Mouse (Mus musculus) kidney, postnatal 25 days (tissue): ENCODE results near the gene Actl6b.

Source experiments
- DNase-seq, 2 experiments: peaks; one replicate each; pipeline ENCODE4 v3.0.0; 2021; ENCODE audit warnings: mixed read lengths in 2 of 2

Gene Actl6b

DNA sequence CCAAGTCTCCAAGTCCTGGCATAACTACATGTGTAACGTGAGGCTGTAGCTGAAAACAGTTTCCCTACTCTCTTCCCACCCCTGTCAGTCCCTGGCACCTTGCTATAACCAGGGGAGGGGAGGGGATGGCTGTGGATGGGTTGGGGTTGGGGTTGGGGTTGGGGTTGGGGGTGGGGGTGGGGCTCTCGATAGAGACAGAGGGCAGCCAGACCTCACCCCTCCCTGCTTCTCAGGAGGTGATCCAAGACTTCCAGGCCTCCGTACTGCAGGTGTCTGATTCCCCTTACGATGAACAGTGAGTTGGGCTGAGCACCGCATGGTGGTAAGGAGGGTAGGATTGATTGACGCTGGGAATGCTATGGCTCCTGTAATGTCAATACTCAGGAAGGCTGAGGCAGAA lies 12.4 kb downstream of the Actl6b start:
- no peak for DNase-seq

DNA sequence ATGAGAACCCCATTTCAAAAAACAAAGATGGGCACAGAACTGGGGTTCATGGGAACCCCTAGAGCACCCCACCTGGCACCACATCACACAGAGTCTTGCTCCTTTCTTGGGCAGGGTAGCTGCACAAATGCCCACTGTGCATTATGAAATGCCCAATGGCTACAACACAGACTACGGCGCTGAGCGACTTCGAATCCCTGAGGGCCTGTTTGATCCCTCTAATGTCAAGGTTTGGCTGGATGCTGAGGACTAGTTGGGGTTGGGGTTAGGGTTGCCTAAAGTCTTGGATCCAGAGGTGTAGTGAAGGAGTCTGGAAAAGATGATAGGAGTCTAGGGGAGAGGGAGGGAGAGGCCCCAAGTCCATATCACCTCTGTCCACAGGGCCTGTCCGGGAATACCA lies 13.1 kb downstream of the Actl6b start:
- no peak for DNase-seq

DNA sequence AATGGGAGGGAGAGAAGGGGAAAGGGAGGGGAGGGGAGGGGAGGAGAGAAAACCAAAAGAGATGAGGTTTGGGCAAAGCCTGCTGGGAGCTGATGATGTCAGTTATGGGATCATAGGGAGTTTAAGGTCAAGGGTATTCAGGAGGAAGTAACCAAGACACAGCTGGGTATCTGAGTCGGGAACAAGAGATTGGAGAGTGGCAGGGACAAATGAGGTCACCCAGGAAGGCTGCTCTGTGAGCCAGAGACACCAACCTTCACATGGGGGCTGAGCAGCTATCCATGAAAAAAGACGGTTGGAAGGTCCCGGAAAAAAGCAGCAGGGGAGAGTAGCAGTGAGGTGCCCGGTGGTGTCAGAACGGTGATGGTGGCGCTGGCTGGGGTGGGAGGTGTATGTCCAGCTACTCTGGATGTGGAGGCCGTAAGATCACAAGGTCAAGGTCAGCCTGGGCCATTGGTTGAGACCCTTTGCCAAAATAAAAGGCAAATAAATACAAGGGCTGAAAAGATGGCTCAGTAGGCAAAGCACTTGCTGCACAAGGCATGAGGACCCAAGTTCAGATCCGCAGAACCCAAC lies 15.0 kb downstream of the Actl6b start:
- DNase-seq = no peak

DNA sequence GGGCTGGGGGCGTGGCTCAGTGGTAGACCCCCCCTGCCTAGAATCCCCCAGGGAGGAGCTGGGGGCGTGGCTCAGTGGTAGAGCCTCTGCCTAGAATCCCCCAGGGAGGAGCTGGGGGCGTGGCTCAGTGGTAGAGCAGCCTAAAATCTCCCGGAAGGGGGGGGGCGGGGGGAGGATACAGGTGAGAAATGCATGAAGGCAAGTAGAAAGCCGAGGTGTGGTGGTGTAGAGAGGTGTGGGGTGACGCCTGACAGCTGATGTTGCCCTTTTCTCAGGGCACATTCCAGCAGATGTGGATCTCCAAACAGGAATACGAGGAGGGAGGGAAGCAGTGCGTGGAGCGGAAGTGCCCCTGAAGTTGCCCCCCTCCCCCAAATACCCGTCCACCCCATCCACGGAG lies 15.7 kb downstream of the Actl6b start:
- DNase-seq = no peak

DNA sequence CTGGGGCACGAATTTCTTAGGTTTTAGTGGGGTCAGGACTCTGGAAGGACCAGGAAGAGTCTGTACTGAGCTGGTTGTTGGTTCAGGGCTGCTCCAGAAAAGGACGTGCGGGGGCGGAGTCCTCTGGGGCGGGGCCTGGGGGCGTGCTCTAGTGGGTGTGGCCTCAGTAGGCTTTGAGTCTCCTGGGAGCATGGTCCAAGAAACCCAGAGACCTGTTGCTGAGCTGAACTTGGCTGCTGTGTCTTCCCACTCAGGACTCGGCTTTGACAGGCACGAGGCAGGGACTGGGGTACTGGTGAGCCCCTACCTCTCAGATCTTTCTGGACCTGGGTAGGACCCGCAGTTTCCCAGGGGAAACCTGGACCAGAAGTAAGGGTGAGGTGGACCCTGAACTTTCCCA lies 16.3 kb downstream of the Actl6b start, which contains the start of gene Tfr2:
Tfr2 (plus strand) TSS at position 176 of the 400 bp plus-strand sequence.
- peak; percentile 60 to 77 for DNase-seq

DNA sequence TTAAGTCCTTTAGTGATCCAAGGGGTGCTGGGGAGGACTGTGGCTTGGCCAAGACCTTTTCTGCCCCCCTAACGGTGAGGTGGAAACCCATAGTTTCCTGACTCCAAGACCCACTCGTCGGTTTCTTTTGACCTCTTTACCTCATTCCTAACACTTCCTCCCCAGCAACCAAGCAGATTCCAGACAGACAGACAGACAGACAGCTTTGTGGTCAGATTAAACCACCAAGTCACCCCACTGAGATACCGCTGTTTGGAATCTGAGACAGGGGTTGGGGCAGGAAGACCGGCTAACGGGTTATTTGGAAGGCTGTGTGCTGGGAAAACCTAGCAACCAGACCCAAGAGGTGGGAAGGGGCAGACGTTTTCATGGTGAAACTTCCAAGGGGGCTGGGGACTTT lies 16.9 kb downstream of the Actl6b start:
- DNase-seq = no peak

DNA sequence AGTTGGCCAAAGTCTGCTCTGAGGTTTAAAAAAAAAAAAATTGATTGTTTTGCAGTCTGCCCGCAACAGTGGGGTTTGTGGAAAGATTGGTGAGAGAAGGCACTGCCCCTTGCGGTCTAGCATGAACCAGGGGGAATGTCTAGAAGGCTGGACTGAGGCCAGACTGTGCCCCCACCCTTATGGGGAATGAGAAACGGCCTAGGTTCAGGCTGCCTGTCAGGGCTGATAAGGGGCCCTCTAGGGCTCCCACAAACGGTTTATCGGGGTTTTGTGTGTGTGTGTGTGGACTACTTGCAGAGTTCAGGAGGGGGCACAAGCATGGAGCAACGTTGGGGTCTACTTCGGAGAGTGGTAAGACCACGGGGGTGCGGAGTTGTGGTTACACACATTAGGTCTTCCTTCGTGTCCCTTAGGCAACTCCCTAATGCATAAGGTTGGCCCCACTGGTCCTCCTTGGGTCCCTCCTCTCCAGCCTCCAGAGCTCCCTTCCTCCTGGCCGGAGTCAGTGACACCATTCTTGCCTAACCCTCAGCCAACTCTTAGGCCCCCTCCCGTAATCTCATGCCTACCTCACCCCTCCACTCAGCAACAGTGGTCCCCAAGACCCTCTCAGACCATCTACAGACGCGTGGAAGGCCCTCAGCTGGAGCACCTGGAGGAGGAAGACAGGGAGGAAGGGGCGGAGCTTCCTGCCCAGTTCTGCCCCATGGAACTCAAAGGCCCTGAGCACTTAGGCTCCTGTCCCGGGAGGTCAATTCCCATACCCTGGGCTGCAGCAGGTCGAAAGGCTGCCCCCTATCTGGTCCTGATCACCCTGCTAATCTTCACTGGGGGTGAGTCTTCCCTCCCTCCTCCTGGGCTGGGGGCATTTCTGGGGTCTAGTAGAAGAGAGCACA lies 17.6 kb downstream of the Actl6b start:
- no peak for DNase-seq

DNA sequence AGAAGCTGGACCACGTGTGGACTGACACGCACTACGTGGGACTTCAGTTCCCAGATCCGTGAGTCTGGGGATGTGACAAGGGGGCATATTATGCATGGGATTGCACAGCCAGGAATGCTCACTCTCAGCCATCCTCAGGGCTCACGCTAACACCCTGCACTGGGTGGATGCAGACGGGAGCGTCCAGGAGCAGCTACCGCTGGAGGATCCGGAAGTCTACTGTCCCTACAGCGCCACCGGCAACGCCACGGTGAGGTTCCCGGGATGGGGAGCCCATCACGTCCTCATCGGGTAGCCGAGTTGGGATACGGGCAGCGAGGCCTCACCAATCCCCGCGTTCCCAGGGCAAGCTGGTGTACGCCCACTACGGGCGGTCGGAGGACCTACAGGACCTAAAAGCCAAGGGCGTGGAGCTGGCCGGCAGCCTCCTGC lies 21.2 kb downstream of the Actl6b start:
- DNase-seq = peak; percentile 34 to 62

DNA sequence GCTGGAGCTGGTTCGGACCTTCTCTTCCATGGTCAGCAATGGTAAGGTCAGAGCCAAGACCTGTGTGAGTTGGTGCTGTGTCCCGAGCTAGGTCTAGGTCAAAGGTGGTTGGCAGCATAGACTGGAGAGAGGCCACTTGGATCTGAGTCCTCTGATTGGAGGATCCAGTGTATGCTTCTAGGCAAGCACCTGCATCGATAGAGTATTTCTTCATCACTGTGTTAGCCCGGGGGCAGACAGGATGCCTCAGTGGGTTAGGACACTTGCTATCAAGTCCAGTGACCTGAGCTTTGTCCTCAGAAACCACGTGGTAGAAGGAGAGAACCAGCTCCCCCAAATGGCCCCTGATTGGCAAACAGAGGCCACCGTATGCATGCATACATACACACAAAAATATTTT lies 26.9 kb downstream of the Actl6b start:
- no peak for DNase-seq

DNA sequence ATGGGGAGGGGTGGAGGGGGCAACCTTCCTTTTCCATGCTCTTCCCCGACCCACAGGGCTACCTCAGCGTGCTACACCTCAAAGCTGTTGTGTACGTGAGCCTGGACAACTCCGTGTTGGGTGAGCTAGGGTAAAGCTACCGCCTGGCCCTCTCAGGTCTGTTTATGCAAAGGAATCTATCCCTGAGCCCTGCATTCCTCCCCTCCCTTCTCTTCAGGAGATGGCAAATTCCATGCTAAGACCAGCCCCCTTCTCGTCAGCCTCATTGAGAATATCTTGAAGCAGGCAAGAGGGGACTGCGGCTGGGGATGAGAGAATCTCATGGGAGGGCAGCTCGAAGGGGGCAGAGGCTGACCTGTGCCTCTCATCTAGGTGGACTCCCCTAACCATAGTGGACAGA lies 29.4 kb downstream of the Actl6b start:
- no peak for DNase-seq

DNA sequence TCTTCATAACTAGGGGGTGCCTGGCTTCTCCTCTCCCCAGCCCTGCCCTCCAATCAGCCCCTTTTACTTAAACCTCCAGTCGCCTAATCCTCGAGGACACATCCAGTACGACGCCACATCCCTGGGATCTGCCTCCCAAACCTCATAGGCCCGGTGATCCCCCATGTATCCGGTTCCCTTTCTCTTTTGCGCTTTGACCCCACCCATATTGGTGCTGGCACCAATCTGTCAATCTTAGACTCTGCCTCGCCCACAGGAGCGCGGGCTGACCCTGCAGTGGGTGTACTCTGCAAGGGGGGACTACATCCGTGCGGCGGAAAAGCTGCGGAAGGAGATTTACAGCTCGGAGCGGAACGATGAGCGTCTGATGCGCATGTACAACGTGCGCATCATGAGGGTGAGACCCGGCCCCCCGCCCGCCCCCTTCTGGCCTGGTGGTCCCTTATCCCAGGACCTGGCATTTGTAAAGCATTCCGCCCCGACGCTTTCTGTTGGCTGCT lies 30.4 kb downstream of the Actl6b start:
- no peak for DNase-seq

DNA sequence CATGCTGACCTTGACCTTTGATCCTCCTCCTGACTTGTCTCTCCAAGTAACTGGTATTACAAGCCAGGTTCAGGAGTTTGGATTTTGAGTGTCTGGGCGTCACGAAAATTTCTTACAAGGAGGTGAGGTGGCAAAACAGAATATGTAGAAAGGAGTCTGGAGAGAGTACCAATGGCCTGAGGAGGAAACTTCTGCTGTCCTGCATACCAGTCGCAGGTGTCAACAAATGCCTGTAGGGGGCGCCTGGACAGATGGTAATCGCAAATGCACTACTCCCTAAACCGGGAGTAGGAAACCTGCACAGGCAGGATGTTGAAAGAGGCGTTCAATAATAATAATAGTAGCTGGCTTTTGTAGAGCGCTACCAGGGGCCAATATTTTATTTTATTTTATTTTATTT lies 31.7 kb downstream of the Actl6b start:
- DNase-seq = peak; percentile 79 to 87

DNA sequence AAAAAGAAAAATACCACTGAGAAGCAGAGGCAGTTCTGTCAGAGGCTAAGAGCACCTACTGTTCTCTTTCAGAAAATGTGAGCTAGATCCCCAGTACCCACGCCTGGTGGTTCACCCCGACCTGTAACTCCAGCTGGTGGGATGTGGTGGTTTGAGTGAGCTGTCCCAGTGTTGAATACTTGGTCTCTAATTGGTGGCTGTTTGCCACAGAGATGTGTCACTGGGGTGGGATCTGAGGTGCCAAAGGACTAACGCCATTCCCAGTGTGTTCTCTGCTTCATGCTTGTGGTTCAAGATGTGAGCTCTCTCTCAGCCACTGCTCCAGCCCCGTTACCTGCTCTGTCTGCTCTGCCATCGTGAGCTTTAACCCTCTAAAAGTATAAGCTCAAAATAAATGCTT lies 37.2 kb downstream of the Actl6b start:
- no peak for DNase-seq

DNA sequence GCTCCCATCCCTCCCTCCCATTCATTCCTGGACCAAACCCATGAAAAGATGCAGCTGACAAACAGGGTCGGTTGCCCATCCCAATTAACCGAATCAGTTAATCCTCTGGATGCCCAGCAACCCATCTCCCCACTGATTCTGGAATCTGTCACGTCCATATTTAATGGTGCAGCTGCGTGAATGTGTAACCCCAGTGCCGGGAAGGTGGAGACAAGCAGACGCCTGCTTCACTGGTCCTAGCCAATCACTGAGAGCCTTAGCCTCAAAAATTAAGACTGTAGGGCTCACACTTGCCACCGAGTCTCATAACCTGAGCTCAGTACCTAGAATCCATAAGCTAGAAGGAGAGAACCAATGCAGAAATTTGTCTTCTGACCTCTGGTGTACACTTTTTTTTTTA lies 42.6 kb downstream of the Actl6b start:
- DNase-seq = no peak

DNA sequence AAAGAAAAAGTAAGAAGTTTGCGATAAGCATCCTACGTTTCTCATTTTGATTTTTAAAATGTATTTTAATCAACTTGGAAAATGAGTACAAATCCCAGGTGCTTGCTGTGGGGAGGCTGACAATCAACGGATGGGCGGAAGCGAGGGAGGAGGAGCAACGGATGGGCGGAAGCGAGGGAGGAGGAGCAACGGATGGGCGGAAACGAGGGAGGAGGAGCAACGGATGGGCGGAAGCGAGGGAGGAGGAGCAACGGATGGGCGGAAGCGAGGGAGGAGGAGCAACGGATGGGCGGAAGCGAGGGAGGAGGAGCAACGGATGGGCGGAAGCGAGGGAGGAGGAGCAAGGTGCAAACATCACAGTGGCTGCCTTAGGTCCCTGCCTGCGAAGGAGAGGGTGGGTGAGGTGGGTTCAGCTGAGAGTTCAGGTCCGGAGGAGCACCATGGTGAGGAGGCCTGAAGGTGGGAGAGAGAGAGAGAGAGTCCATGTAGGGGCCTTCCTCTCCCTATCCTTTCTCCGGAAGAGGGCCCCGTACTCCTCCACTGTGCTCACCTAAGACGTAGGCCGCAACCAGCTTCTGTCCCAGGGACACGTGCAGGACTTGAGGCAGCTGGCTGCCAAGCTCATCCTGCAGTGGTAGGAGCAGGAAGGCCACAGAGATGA lies 43.4 kb downstream of the Actl6b start:
- DNase-seq = no peak

DNA sequence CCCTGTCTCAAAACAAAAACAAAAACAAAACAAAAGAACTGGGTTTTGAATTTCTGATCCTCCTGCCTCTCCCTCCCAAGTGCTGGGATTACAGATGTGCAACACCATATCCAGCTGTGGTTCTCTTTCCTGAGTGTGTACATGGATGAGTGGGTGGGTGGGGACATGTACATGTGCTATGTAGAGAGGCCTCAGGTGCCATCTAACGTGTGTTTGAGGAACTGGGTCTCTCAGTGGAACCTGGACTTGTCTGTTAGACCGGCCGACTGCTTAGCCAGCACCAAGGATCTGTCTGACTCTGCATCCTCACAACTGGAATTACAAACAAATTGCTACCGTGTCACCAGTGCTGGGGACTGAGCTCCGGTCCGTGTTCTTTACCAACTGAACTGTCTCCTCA lies 44.3 kb downstream of the Actl6b start:
- no peak for DNase-seq

DNA sequence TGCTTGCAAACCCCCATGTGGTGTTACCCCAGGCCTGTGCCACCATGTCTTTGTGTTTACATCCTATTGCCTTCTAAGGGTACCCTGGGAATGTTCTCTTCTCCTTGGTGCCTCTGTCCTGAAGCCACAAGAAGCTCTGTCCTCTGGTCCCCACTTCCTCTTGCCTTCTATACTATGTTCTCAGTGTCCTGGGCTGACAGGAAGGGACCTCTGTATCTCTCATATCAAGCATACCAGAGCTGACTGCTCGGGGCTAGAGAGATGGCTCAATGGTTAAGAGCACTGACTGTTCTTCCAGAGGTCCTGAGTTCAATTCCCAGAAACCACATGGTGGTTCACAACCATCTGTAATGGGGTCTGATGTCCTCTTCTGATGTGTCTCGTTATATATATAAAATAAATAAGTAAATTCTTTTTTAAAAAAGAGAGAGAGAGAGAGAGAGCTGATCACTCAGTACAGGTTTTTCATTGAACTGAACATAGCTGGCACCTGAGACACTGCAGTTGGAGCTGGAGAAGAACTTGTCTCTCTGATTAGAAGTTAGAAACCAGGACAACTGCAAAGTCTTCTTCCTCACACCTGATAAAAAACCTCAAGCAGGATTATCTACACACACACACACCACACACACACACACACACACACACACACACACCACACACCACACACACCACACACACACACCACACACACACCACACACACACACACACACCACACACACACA lies 44.9 kb downstream of the Actl6b start:
- no peak for DNase-seq

DNA sequence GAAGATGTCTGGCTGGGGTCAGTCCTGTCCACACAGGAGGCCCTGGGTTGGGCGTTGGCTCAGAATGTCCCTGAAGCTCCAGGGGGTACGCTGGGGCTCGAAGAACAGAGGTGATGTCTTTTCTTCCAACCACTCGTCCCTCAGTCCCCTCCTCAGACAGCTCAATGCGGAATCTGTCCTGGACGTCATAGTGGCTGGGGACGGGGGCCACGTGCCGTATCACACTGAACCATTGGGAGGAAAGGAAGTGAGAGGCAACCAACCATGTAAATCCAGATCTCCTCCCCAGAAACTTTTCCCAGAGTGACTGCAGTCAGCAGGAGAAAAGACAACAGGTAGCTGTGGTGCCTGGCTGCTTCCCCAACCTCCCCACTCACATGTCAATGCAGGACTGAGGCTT lies 46.3 kb downstream of the Actl6b start:
- DNase-seq = no peak

DNA sequence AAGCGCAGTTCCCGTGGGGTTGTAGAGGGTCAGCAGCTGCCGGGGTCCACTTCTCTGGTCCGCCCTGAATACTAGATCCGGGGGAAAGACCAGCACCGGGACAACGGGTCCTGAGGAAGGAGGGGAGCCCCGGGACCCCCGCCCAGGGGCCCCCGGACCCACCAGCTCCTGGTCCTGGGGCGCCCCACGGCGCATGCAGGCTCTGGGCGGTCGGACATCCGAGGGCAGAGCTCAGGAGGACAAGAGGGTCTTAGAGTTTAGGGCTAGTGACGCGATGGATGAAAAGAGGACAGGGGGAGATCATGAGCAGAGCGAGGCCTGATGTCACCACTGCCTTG lies 46.9 kb downstream of the Actl6b start:
- DNase-seq = no peak

DNA sequence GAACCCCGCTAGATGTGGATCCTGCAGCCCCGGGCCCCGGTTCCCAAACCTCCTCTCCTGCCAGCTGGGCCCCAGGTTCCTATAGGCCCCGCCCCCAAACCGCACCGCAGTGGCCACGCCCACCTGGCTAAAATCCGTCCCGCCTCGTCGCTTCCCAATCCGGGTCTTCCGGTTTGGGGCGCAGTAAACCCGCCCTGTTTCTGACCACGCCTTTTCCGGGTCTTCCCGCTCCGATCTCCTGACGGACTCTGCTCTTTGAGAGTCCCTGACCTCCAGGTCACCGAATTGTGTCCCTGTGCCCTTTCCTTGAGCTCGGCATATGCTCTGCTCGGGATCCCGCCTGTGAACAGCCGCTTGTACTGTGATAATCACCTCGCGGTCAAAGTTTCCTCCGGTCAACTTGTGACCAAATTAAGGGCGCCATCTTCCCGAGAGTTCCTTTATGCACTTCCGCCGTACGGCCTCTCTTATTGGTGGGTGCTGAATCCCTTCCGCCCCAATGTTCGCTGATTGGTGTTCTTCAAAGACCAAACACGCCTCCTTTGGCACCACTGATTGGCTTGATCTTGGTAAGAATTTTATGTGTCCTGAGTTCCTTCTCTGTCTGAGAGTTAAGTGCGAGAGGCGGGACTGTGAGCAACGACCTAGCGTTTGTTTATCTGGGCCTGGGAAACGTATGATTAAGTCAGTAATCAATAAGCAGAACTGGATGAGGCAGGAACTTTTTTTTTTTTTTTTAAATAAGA lies 47.5 kb downstream of the Actl6b start, which contains the start of gene Mospd3:
Mospd3 (minus strand) TSS at position 440 of the 746 bp plus-strand sequence.
- peak; percentile 97 to 98 for DNase-seq

DNA sequence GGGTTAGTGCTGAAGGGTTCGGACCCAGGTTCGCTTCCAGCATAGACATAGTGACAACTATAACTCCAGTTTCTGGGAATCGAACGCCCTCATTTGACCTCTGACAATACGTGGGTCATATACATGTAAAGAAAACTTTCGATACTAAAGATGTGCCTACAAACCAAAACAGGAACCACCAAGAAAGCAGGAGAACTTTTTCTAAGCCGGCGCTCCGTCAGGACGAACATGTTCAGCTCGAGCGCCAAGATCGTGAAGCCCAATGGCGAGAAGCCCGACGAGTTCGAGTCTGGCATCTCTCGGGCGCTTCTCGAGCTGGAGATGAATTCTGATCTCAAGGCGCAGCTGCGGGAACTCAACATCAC lies 48.0 kb downstream of the Actl6b start:
- peak in 1 of 2 experiments; percentile 37 for DNase-seq
